ENCODE assay signal across 13 mouse cellular contexts in genomic region chr13:93950996-93951395, GRCm38 (mm10).
DNase-seq lines count a peak whose midpoint lies in the region; ATAC-seq and TF ChIP-seq lines count a peak whose summit lies in the region.
"Had no signal": no experiment of that assay in that cellular context is flagged by ENCODE, and none has a peak within 500 bp of the region (broad histone marks: within the 10 kb centered on the region; RNA-seq: fewer than 3 reads in every experiment).

No protein-coding gene starts in this region.

- no peaks in the 10 kb centered on the region for H3K27me3 ChIP-seq in embryonic facial prominence, embryonic 10.5 days (replicated peaks; ENCODE audit: low read depth, poor library complexity, severe bottlenecking)
- H3K27me3 ChIP-seq in midbrain, postnatal 0 days (ENCODE audit: insufficient read depth, low read length), result no peaks in the 10 kb centered on the region
- H3K27me3 ChIP-seq: Patski had no signal

- H3K36me3 ChIP-seq in embryonic facial prominence, embryonic 10.5 days (replicated peaks), result no peaks in the 10 kb centered on the region
- no peaks in the 10 kb centered on the region for H3K36me3 ChIP-seq in midbrain, postnatal 0 days (ENCODE audit: insufficient read depth, low read length)

- TF ChIP-seq CTCF in midbrain, postnatal 0 days (IDR thresholded peaks at IDR 0.05), result no peak

- H3K4me1 ChIP-seq in embryonic facial prominence, embryonic 10.5 days, result peaks cover 16% of the 10 kb centered on the region
- no peaks in the 10 kb centered on the region for H3K4me1 ChIP-seq in midbrain, postnatal 0 days (ENCODE audit: insufficient read depth, low read length)

- H3K9me3 ChIP-seq in embryonic facial prominence, embryonic 10.5 days, result no peaks in the 10 kb centered on the region
- H3K9me3 ChIP-seq in midbrain, postnatal 0 days (ENCODE audit: low read length), result no peaks in the 10 kb centered on the region

- no peak overlapping the region for H3K4me2 ChIP-seq in midbrain, postnatal 0 days (ENCODE audit: low read depth, low read length, poor library complexity, severe bottlenecking)

- DNase-seq in adrenal gland, adult (ENCODE audit: inconsistent age in 2 of 2, low spot score in 1 of 2), result peak; percentile 36 to 68
- DNase-seq in adrenal gland, postnatal 4 days (ENCODE audit: low spot score in 2 of 2), result no peak
- DNase-seq in kidney, postnatal 10 days, result peak; percentile 70
- DNase-seq in kidney, adult 11 months, result no peak
- no peak for DNase-seq in embryonic facial prominence, embryonic 10.5 days (ENCODE audit: low spot score)
- peak; percentile 50 for DNase-seq in kidney, postnatal 14 days
- DNase-seq in midbrain, postnatal 0 days (ENCODE audit: low spot score), result no peak
- DNase-seq in spleen, postnatal 4 days (ENCODE audit: low spot score in 2 of 2), result no peak

- H3K4me3 ChIP-seq in embryonic facial prominence, embryonic 10.5 days, result no peak overlapping the region
- H3K4me3 ChIP-seq in midbrain, postnatal 0 days (ENCODE audit: low read depth, low read length), result no peak overlapping the region
- H3K4me3 ChIP-seq: myocyte had no signal

- no peak overlapping the region for H3K9ac ChIP-seq in midbrain, postnatal 0 days (replicated peaks; ENCODE audit: low read length, poor library complexity, severe bottlenecking)
- H3K9ac ChIP-seq: liver, embryonic 14.5 days had no signal

- H3K27ac ChIP-seq in embryonic facial prominence, embryonic 10.5 days (replicated peaks), result peak overlapping the region; percentile 35; the same call in 1 of the 2 replicates
- no peak overlapping the region for H3K27ac ChIP-seq in midbrain, postnatal 0 days (ENCODE audit: low read depth, low read length)
- H3K27ac ChIP-seq: hindbrain, postnatal 0 days; liver, embryonic 14.5 days; stomach, postnatal 0 days had no signal

- WGBS in embryonic facial prominence, embryonic 10.5 days, result 36% methylated on average over 9 of the region's 9 CpGs
- 75% methylated on average over 9 of the region's 9 CpGs for WGBS in midbrain, postnatal 0 days

- ATAC-seq in midbrain, postnatal 0 days (ENCODE audit: low FRiP score), result no peak
- ATAC-seq: hindbrain, postnatal 0 days; Patski had no signal

Comparison
In these comparisons a context has a peak if more than half of its experiments do, and no peak if none do; other contexts are left out.
1. DNase-seq: peak in adrenal gland, adult (2 of 2), kidney, postnatal 10 days (single experiment) and kidney, postnatal 14 days (single experiment); none in adrenal gland, postnatal 4 days (0 of 2), kidney, adult 11 months (single experiment), embryonic facial prominence, embryonic 10.5 days (single experiment), midbrain, postnatal 0 days (single experiment) and spleen, postnatal 4 days (0 of 2).